Mouse (Mus musculus) Patski (cell line): ENCODE measurements around the gene Fdps. TPM values are rescaled to one million over a fixed set of nuclear protein-coding genes. Genes with fewer than 3 reads are reported as not detected.

Experiments
- ATAC-seq: fragments of 100-300 bp; one replicate; pipeline ENCODE4 v1.8.0; 2021
- CTCF ChIA-PET: fragments of 350-600 bp; sonication (Branson Sonifier 250); formaldehyde crosslinking; loops from one replicate; lab custom pipeline; 2022; ENCODE audit warnings: inconsistent platforms; lab: Charles Lee
- POLR2A ChIA-PET: fragments of 350-600 bp; sonication (Branson Sonifier 250); formaldehyde crosslinking; loops from one replicate; lab custom pipeline; 2022; ENCODE audit warnings: antibody characterized with exemption, inconsistent platforms; lab: Charles Lee
- DNase-seq: peaks from one replicate; pipeline ENCODE4 v3.0.0-alpha.2; 2011; ENCODE audit warnings: low read depth, low spot score
- H3K27me3 ChIP-seq: fragments of 371-371 bp; one replicate; pipeline ENCODE4 v1.5.1; 2021
- CTCF ChIP-seq: fragments of 100-300 bp; IDR thresholded peaks from one replicate; pipeline ENCODE4 v1.5.1; 2021
- in situ Hi-C: fragments of 300-500 bp; cut with MboI; formaldehyde crosslinking; loops from 3 replicates; pipeline ENCODE4 v1.11.1; 2018; ENCODE audit warnings: low pct_unique_long_range_greater_than_20kb, mixed read lengths
- polyA plus RNA-seq: library from polyadenylated mRNA; unstranded; gene quantifications from one replicate; pipeline ENCODE4 v1.2.3, GENCODE M21; 2021

Gene Fdps
- polyA plus RNA-seq = 191 TPM

- ATAC-seq (peak; percentile 92), DNase-seq (peak; percentile 100)
- no peaks in the 10 kb centered on the region for H3K27me3 ChIP-seq
- ChIA-PET CTCF (interaction anchor here (1.3 to 1.7 kb wide), 3 partner anchors 13 to 126 kb away, joined by 3 to 6 read pairs (median 4); partner anchors contain the start of gene Mtx1), POLR2A (interaction anchor here (0.6 to 1.7 kb wide), 4 partner anchors 10 to 176 kb away, joined by 3 to 5 read pairs (median 4); partner anchors contain the start of gene Thbs3)
- in situ Hi-C loops = no loop called here
- TF ChIP-seq CTCF = no peak
Observed at GRCm38 (mm10) chr3:89101812-89102494, at the start of gene Fdps. Gene Fdps, minus strand, starts transcription at chr3:89101959.

GRCm38 (mm10) chr3:89148567-89148966, 46.8 kb upstream of the Fdps start:
- CTCF ChIA-PET = interaction anchor here (0.7 to 1.6 kb wide), 2 partner anchors 10 to 33 kb away, joined by 3 to 4 read pairs; no protein-coding TSS in a partner anchor
- no peak for TF ChIP-seq CTCF
- ATAC-seq = no peak
- DNase-seq = no peak
- in situ Hi-C loops = no loop called here
- no peaks in the 10 kb centered on the region for H3K27me3 ChIP-seq
- POLR2A ChIA-PET = no interaction called here

- H3K27me3 ChIP-seq = no peaks in the 10 kb centered on the region
- no peak for TF ChIP-seq CTCF
- ChIA-PET POLR2A (interaction anchor here (1.1 kb wide), 1 partner anchor 9 kb away, joined by 3 read pairs; no protein-coding TSS in a partner anchor), CTCF (no interaction called here)
- ATAC-seq (no peak), DNase-seq (no peak)
- in situ Hi-C loops = no loop called here
Observed at GRCm38 (mm10) chr3:89147979-89148311, 46.2 kb upstream of the Fdps start.

- CTCF ChIA-PET = interaction anchor here (1.4 to 1.6 kb wide), 2 partner anchors 12 to 31 kb away, joined by 6 to 8 read pairs; partner anchors contain the start of gene Hcn3
- no peaks in the 10 kb centered on the region for H3K27me3 ChIP-seq
- in situ Hi-C loops = no loop called here
- POLR2A ChIA-PET = interaction anchor here (1.1 kb wide), 1 partner anchor 8 kb away, joined by 3 read pairs; no protein-coding TSS in a partner anchor
- no peak for ATAC-seq
- TF ChIP-seq CTCF = no peak
- no peak for DNase-seq
Observed at GRCm38 (mm10) chr3:89147101-89147978, 45.6 kb upstream of the Fdps start.

- POLR2A ChIA-PET = interaction anchor here (1.1 kb wide), 1 partner anchor 19 kb away, joined by 3 read pairs; the partner anchor contains the start of gene Clk2
- in situ Hi-C loops = no loop called here
- H3K27me3 ChIP-seq = no peaks in the 10 kb centered on the region
- CTCF ChIA-PET = interaction anchor here (1.2 to 1.7 kb wide), 4 partner anchors 9 to 30 kb away, joined by 3 to 6 read pairs (median 4); partner anchors contain the start of gene Hcn3
- DNase-seq = no peak
- no peak for ATAC-seq
- no peak for TF ChIP-seq CTCF
Observed at GRCm38 (mm10) chr3:89145566-89145965, 43.8 kb upstream of the Fdps start.

- DNase-seq (no peak), ATAC-seq (no peak)
- no peaks in the 10 kb centered on the region for H3K27me3 ChIP-seq
- no peak for TF ChIP-seq CTCF
- CTCF ChIA-PET = interaction anchor here (1.0 to 1.7 kb wide), 4 partner anchors 8 to 29 kb away, joined by 3 to 4 read pairs (median 3); partner anchors contain the start of gene Hcn3
- POLR2A ChIA-PET = no interaction called here
- in situ Hi-C loops = no loop called here
Observed at GRCm38 (mm10) chr3:89144821-89145220, 43.1 kb upstream of the Fdps start.

- ATAC-seq (peak; percentile 61), DNase-seq (no peak)
- ChIA-PET CTCF (interaction anchor here (0.8 to 1.6 kb wide), 8 partner anchors 9 to 57 kb away, joined by 3 to 4 read pairs (median 3); no protein-coding TSS in a partner anchor), POLR2A (interaction anchor here (0.5 to 1.1 kb wide), 4 partner anchors 10 to 59 kb away, joined by 3 to 5 read pairs (median 4); partner anchors contain the start of genes Clk2 and Fdps)
- no peak for TF ChIP-seq CTCF
- in situ Hi-C loops = no loop called here
- H3K27me3 ChIP-seq = no peaks in the 10 kb centered on the region
Observed at GRCm38 (mm10) chr3:89136365-89136764, 34.6 kb upstream of the Fdps start.

GRCm38 (mm10) chr3:89135958-89136357, 34.2 kb upstream of the Fdps start, which contains the start of gene Pklr:
Gene Pklr, plus strand, starts transcription at chr3:89136142.
- no peak for ATAC-seq
- H3K27me3 ChIP-seq = no peaks in the 10 kb centered on the region

GRCm38 (mm10) chr3:89133752-89134151, 32.0 kb upstream of the Fdps start:
- no peaks in the 10 kb centered on the region for H3K27me3 ChIP-seq
- CTCF ChIA-PET = interaction anchor here (0.6 to 1.2 kb wide), 2 partner anchors 9 to 18 kb away, joined by 3 to 4 read pairs; no protein-coding TSS in a partner anchor
- ATAC-seq (no peak), DNase-seq (no peak)
- TF ChIP-seq CTCF = no peak
- POLR2A ChIA-PET = no interaction called here
- in situ Hi-C loops = no loop called here

More at GRCm38 (mm10) chr3:89135958-89136357, 34.2 kb upstream of the Fdps start, which contains the start of gene Pklr:
- in situ Hi-C loops = no loop called here
- POLR2A ChIA-PET = interaction anchor here (0.9 to 1.2 kb wide), 4 partner anchors 10 to 58 kb away, joined by 3 to 5 read pairs (median 4); partner anchors contain the start of genes Clk2 and Fdps
- DNase-seq = no peak
- TF ChIP-seq CTCF = no peak
- CTCF ChIA-PET = interaction anchor here (0.8 to 1.6 kb wide), 6 partner anchors 12 to 58 kb away, joined by 3 to 4 read pairs (median 3); no protein-coding TSS in a partner anchor

- no peaks in the 10 kb centered on the region for H3K27me3 ChIP-seq
- TF ChIP-seq CTCF = no peak
- CTCF ChIA-PET = no interaction called here
- DNase-seq (no peak), ATAC-seq (no peak)
- in situ Hi-C loops = no loop called here
- POLR2A ChIA-PET = no interaction called here
Observed at GRCm38 (mm10) chr3:89133063-89133450, 31.3 kb upstream of the Fdps start.
